Mouse (Mus musculus) hindbrain, embryonic 15.5 days (tissue): Measurements from ENCODE around the gene Tspan18. TPM values are rescaled to one million over a fixed set of nuclear protein-coding genes. Genes with fewer than 3 reads are reported as not detected.

Source experiments
- ATAC-seq: fragments of 200-750 bp; cut with Nextera tagmentation; 2 replicates; pipeline ENCODE4 v1.8.0; 2017; ENCODE audit warnings: low read depth, moderate number of reproducible peaks, moderate TSS enrichment; ENCODE audit not compliant: low FRiP score
- H3K27ac ChIP-seq: fragments of 300-500 bp; sonication (generic); replicated peaks from 2 replicates; pipeline ENCODE4 v1.5.1; 2015; ENCODE audit warnings: mild to moderate bottlenecking, inconsistent platforms
- H3K27me3 ChIP-seq: fragments of 300-500 bp; sonication (generic); 2 replicates; pipeline ENCODE4 v1.6.1; 2015; ENCODE audit warnings: control low read depth, inconsistent platforms
- H3K36me3 ChIP-seq: fragments of 300-500 bp; sonication (generic); 2 replicates; pipeline ENCODE4 v1.6.1; 2015; ENCODE audit warnings: control low read depth, inconsistent platforms
- H3K4me1 ChIP-seq: fragments of 300-500 bp; sonication (generic); replicated peaks from 2 replicates; pipeline ENCODE4 v1.6.1; 2015; ENCODE audit warnings: control low read depth, inconsistent platforms
- H3K4me2 ChIP-seq: fragments of 300-500 bp; sonication (generic); 2 replicates; pipeline ENCODE4 v1.6.1; 2015; ENCODE audit warnings: moderate library complexity, mild to moderate bottlenecking, inconsistent platforms
- H3K4me3 ChIP-seq: fragments of 300-500 bp; sonication (generic); 2 replicates; pipeline ENCODE4 v1.5.1; 2015; ENCODE audit warnings: mild to moderate bottlenecking, inconsistent platforms
- H3K9ac ChIP-seq: fragments of 300-500 bp; sonication (generic); 2 replicates; pipeline ENCODE4 v1.6.1; 2015; ENCODE audit warnings: inconsistent platforms
- H3K9me3 ChIP-seq: fragments of 300-500 bp; sonication (generic); 2 replicates; pipeline ENCODE4 v1.6.1; 2016; ENCODE audit warnings: control low read depth, inconsistent platforms
- WGBS: fragments of 180-500 bp; shearing (Covaris S2); methylation state at CpG from one replicate; pipeline ENCODE4 v1.1.7; 2015; 5-methylcytosine and 5-hydroxymethylcytosine counted together
- polyA plus RNA-seq: library from polyadenylated mRNA; unstranded; fragments of >200 nt; fragmentation: Nextera tagmentation; extraction: Ambion mirVana; gene quantifications from 2 replicates; pipeline ENCODE4 v1.2.1, GENCODE M21; 2015

The Tspan18 gene
- polyA plus RNA-seq, 1 experiment from 2014 or later: 23.5 TPM

DNA sequence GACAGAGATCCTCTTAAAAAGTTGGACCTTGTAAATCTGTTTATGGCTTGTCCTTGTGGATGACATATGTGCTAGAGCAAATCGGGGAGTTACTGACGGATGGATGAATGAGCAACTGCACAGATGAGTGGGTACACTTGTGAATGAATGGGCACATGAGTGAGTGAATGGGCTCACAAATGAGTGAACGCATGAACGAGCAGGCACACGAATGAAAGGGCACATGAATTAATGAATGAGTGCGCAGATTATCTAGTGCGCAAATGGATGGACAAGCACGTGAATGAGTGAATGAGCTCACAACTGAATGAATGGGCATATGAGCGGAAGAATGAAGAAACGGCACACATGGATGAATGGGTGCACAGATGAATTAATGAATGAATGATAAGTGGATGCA lies 64.7 kb downstream of the Tspan18 start:
- 66% methylated on average over 10 of the region's 10 CpGs for WGBS
- no peak for ATAC-seq
- H3K27me3 ChIP-seq: no peaks in the 10 kb centered on the region
- peaks cover 66% of the 10 kb centered on the region for H3K4me1 ChIP-seq
- H3K36me3 ChIP-seq: no peaks in the 10 kb centered on the region
- H3K9me3 ChIP-seq: no peaks in the 10 kb centered on the region
- H3K27ac ChIP-seq: no peak overlapping the region
- H3K9ac ChIP-seq: no peak overlapping the region
- H3K4me3 ChIP-seq: no peak overlapping the region
- no peak overlapping the region for H3K4me2 ChIP-seq

DNA sequence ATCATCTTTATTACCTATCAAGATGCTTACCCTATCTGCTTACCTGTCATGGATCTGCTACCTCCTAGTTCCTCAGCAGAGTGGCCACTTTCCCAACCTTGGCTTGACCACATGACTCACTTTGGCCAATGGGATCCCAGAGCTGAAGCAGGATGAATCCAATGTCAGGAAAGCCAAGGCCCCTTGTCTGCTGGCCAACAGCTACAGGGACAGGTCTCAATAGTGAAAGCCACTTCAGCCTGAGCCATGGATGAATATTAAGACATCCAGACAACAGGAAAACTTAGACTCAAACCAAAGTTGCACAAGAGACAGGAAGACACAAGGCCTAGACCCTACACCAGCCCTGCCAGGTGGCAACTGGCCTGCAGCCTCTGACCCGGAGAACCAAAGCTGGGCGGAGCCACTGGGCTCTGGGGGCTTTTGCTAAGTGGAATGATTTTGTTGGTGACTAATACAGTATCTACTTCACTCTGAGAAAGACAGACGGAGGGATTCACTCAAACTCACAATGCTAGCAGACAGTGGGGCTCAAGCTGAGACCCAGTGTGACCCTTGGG lies 65.5 kb downstream of the Tspan18 start:
- 83% methylated on average over 3 of the region's 3 CpGs for WGBS
- Histone ChIP-seq H3K36me3 (no peaks in the 10 kb centered on the region), H3K4me2 (no peak overlapping the region), H3K4me1 (peaks cover 59% of the 10 kb centered on the region), H3K9me3 (no peaks in the 10 kb centered on the region), H3K27me3 (no peaks in the 10 kb centered on the region), H3K27ac (0 out of 2 replicates have a peak overlapping the region, but pooled peaks have one; percentile 20), H3K9ac (no peak overlapping the region), H3K4me3 (no peak overlapping the region)
- no peak for ATAC-seq

DNA sequence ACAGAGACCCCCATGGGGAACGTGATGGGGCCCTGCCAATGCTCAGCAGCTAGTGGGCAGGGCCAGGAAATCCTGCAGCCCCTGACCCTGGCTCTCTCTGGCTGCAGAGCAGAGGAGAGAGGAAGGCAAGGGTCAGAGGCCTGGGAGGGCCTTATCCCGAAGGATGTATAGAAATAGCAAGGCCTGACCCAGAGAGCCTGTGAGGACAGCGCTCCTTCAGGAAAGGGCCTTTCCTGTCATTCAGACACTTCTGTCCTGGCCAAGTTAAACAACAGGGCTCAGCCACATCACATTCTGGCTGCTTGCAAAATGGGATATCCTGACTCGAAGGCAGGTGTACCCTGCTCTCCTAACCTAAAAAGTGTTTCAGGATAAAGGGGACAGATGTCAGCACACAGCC lies 66.5 kb downstream of the Tspan18 start:
- Histone ChIP-seq H3K36me3 (no peaks in the 10 kb centered on the region), H3K4me3 (no peak overlapping the region), H3K4me1 (peaks cover 49% of the 10 kb centered on the region), H3K4me2 (no peak overlapping the region), H3K27ac (peak overlapping the region; percentile 67), H3K9me3 (no peaks in the 10 kb centered on the region), H3K27me3 (no peaks in the 10 kb centered on the region), H3K9ac (no peak overlapping the region)
- 70% methylated on average over 4 of the region's 4 CpGs for WGBS
- ATAC-seq: no peak

DNA sequence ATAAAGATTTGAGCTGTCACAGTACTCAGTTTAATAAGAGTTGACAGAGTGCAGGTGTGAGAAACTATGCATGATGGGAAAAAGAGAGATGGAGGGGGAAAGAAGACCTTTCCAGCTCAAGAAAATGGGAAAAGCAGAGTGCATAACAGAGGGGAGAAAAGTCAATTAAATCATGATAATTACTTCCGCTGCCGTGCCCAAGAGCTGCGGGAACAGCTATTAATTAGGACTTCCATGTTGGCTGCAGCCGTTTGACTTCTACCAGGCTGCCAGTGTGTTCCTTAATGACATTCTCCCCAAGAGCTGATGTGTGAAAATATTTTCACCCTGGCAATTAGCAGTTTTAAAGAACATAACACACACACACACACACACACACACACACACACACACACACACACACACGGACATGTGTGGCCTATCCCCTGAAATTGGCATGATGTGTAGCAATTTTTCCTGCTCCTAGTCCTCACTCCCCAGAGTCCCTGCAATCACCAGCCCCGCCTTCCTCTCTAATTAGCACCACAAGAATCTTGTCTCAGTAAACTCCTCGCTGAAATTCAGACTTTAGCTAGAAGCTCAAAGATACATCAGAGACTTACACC lies 67.6 kb downstream of the Tspan18 start:
- H3K27ac ChIP-seq: peak overlapping the region; percentile 67
- no peak overlapping the region for H3K4me3 ChIP-seq
- no peaks in the 10 kb centered on the region for H3K36me3 ChIP-seq
- no peaks in the 10 kb centered on the region for H3K9me3 ChIP-seq
- no peak overlapping the region for H3K4me2 ChIP-seq
- H3K9ac ChIP-seq: no peak overlapping the region
- peak; percentile 39 for ATAC-seq
- H3K27me3 ChIP-seq: no peaks in the 10 kb centered on the region
- peaks cover 52% of the 10 kb centered on the region for H3K4me1 ChIP-seq
- 30% methylated on average over 7 of the region's 7 CpGs for WGBS

DNA sequence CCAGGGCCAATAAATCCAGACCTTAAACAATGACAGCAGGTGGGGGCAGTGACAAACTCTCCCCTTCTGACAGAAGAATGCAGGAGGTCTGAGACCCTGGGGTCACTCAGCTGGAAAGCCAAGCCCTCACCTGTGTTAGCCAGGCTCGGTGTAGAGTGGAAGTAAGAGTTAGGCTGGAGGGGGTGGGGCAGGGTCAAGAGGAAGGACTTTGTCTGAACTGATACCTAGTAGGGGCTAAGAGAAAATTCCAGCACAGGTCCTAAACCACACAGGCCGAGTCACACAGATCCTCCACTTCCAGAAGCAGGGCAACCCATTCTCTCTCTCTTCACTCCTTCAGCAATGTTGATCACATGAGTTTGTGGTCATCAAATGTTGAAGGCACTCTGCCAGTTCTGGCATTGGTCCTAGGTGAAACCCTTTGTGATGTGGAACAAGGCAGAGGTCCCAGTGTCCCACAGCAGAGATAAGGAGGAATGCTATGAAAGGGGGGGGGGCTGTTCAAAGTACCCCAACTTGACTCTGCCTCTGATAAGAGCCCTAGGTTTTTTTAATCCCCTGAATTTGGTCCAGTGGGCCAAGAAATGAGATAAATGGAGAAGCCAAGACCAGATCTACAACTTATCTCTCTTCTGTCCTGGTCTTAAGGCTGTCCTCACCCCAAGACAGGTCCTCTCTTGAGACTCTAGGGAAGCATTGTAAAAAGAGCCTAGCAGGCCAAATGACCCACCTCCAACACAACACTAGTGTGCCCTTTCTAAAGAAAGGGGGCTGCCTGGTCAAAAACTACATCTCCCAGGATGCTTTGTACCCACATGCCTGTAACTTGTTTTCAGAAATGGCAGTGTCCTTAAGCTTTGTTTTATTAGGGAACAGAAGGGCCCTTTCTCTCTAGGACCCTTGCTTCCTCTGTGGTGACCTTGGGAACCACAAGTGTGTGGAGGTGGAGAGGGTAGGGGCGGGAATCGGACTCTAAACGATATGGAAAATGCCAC lies 71.7 kb downstream of the Tspan18 start:
- no peak overlapping the region for H3K4me3 ChIP-seq
- H3K27ac ChIP-seq: no peak overlapping the region
- WGBS: 80% methylated on average over 5 of the region's 5 CpGs
- H3K27me3 ChIP-seq: no peaks in the 10 kb centered on the region
- H3K4me1 ChIP-seq: peaks cover 48% of the 10 kb centered on the region
- H3K4me2 ChIP-seq: no peak overlapping the region
- H3K9me3 ChIP-seq: no peaks in the 10 kb centered on the region
- no peaks in the 10 kb centered on the region for H3K36me3 ChIP-seq
- ATAC-seq: no peak
- H3K9ac ChIP-seq: no peak overlapping the region

DNA sequence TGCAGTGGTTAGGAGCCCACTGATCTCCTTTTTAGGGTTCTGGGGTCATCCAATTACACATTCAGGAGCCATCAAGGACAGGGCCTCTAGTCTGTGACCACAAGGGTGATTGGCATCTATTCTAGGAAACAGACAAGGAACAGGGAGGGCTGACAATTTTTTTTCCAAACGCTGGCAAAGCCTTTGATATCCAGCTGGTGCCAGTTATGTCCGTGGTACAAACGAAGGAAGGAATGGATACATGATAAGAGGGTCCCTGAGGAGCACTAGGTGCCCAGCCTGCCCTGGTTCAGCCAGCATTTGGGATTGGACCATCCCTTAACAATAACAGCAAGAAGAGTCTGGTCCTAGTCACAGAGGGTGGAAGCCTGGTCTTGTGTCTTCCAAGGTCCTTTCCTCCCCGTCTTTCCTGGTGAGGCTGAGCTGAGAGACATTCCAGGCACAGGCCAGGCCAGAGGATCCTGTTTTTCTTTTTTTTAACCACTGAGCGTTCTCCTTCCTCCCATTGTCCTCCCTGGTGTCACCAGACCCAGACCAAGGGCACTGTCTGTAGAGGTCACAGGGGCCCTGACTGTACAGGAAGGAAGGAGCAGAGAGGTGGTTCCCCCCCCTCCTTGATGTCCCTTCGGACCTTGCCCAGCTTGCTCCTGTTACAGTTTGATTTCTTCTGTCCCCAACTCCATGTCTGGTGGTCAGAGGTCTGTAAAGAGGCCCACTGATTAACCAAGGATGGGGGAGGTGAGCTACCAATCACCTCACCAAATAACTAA lies 72.6 kb downstream of the Tspan18 start:
- no peaks in the 10 kb centered on the region for H3K9me3 ChIP-seq
- WGBS: 54% methylated on average over 6 of the region's 6 CpGs
- ATAC-seq: no peak
- H3K4me3 ChIP-seq: no peak overlapping the region
- no peak overlapping the region; the same call in 1 of the 2 replicates for H3K27ac ChIP-seq
- peaks cover 47% of the 10 kb centered on the region for H3K4me1 ChIP-seq
- H3K4me2 ChIP-seq: no peak overlapping the region
- no peaks in the 10 kb centered on the region for H3K27me3 ChIP-seq
- no peaks in the 10 kb centered on the region for H3K36me3 ChIP-seq
- no peak overlapping the region for H3K9ac ChIP-seq

DNA sequence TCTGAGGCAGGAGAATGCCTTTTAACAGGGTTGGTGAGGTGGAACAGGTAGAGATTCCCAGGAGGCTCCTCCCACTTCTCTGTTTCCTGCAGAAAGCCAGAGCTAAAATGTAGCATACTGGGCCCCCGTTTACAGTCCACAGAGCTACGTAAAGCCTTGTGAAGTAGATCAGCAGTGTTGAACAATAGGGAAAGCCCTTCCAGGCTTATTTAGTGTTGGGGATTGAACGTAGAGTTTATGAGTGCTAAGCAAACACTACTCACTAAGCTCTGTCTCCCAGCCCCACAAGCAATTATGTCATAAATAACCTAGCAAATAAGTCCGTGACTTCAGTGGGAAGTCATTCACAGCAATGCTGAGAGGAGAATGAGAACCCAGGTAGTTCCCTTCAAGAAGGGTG lies 76.7 kb downstream of the Tspan18 start:
- no peak overlapping the region for H3K4me2 ChIP-seq
- peaks cover 36% of the 10 kb centered on the region for H3K4me1 ChIP-seq
- no peaks in the 10 kb centered on the region for H3K36me3 ChIP-seq
- no peaks in the 10 kb centered on the region for H3K9me3 ChIP-seq
- 52% methylated on average over 4 of the region's 4 CpGs for WGBS
- H3K9ac ChIP-seq: no peak overlapping the region
- peak overlapping the region; percentile 38; the same call in 1 of the 2 replicates for H3K27ac ChIP-seq
- H3K4me3 ChIP-seq: no peak overlapping the region
- ATAC-seq: no peak
- no peaks in the 10 kb centered on the region for H3K27me3 ChIP-seq

DNA sequence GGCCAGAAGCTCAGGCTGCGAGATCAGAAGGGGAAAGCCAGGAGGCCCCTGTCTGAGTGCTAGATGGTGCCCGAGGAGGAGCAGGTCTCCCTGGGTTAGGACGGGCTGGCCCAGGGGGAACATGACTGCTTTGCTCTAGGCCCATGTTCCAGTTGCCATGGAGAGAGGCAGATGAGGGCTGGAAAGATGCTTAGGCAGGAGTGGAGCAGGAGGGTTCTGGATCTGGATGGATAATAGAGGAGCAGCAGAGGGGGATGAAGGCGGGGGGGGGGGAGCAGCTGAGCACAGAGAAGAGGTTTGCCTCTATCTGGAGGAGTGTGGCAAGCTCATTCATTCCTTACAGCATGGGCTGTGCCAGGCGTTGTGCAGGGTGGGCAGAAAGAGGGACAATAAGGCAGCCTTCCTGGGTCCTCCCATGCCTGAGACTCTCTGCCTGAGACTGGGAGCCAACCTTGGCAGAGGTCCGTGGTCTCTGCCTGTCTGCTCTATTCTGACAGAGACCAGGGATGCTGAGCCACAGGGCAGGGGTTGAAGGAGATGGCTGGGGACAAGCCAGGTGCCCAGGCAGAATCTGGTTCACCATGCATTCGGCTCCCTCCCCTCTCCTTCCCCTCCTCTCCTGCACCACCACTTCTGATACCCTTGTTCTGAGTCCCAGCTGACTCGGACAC lies 77.4 kb downstream of the Tspan18 start:
- no peaks in the 10 kb centered on the region for H3K9me3 ChIP-seq
- H3K27me3 ChIP-seq: no peaks in the 10 kb centered on the region
- no peak overlapping the region for H3K4me3 ChIP-seq
- ATAC-seq: peak; percentile 38
- peaks cover 40% of the 10 kb centered on the region for H3K4me1 ChIP-seq
- 0 out of 2 replicates have a peak overlapping the region, but pooled peaks have one; percentile 3 for H3K27ac ChIP-seq
- H3K36me3 ChIP-seq: no peaks in the 10 kb centered on the region
- no peak overlapping the region for H3K4me2 ChIP-seq
- H3K9ac ChIP-seq: no peak overlapping the region
- WGBS: 58% methylated on average over 8 of the region's 8 CpGs

DNA sequence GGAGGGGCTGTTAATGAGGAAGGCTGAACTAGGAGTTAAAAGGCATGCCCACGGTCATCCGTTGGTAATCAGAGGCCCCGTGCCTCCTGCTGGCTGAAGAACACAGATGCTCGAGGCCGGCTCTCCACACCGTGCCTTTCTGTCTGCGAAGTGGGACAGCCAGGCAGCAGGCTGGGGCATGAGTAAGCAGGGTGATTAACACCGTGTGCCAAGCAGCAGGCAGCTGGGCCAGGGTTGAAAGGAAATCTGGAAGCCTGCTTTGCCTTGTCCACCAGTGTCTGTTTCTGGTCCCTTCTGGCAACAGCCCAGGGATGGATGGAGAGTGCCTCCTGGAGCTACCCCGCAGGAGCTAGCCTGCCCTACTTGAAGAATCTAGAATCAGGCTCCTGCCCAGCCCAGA lies 81.9 kb downstream of the Tspan18 start:
- no peak overlapping the region for H3K4me3 ChIP-seq
- peak; percentile 68 for ATAC-seq
- H3K4me2 ChIP-seq: no peak overlapping the region
- H3K9ac ChIP-seq: no peak overlapping the region
- no peaks in the 10 kb centered on the region for H3K27me3 ChIP-seq
- no peaks in the 10 kb centered on the region for H3K36me3 ChIP-seq
- WGBS: 24% methylated on average over 9 of the region's 9 CpGs
- H3K27ac ChIP-seq: no peak overlapping the region
- peaks cover 41% of the 10 kb centered on the region for H3K4me1 ChIP-seq
- no peaks in the 10 kb centered on the region for H3K9me3 ChIP-seq

DNA sequence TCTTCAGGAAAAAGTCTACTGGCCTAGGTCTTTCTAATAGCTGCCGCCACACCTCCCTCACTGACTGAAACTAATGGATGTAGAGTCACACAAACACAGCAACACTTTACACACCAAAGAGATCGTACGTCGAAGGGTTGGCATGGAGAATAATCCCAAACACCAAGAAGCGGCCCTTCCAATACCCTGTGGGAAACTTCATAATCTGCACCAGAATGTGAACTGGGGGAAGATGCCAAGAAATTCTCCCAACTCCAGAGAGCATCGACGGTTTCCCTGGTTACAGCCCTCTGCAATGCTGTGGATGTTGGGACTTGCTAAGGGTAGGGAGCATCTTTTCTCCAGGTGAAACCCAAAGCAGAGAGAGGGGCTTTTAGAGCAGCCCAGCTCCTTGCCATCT lies 83.7 kb downstream of the Tspan18 start:
- Histone ChIP-seq H3K4me3 (no peak overlapping the region), H3K27ac (no peak overlapping the region), H3K27me3 (no peaks in the 10 kb centered on the region), H3K36me3 (no peaks in the 10 kb centered on the region), H3K4me1 (peaks cover 40% of the 10 kb centered on the region), H3K9ac (no peak overlapping the region), H3K9me3 (no peaks in the 10 kb centered on the region), H3K4me2 (no peak overlapping the region)
- 69% methylated on average over 7 of the region's 7 CpGs for WGBS
- ATAC-seq: no peak

DNA sequence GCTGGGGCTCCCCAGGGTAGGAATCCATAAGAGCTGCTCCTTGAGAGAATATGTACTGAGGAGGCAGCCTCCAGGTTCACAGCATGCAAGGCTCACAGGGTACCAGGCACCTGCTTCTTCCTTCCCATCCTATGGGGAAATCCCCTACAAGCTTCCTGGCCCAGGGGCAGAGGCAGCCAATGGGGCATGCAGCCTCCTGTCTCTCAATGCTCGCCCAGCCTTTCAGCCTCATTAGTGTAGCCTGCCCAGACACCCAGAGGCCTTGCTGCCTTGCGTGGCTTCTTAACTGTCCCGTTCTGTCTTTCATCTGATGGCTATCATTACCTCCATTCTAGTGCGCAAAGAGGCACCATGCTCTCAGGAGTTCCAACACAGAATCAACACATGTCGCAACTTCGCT lies 85.2 kb downstream of the Tspan18 start:
- no peaks in the 10 kb centered on the region for H3K36me3 ChIP-seq
- peaks cover 47% of the 10 kb centered on the region for H3K4me1 ChIP-seq
- no peak overlapping the region for H3K9ac ChIP-seq
- H3K27me3 ChIP-seq: no peaks in the 10 kb centered on the region
- 51% methylated on average over 6 of the region's 6 CpGs for WGBS
- no peaks in the 10 kb centered on the region for H3K9me3 ChIP-seq
- no peak overlapping the region for H3K4me3 ChIP-seq
- no peak overlapping the region for H3K4me2 ChIP-seq
- peak overlapping the region; percentile 47 for H3K27ac ChIP-seq
- no peak for ATAC-seq
